Mouse (Mus musculus) skeletal muscle tissue, postnatal 0 days (tissue): ENCODE data around the gene Ptk6. TPM values are rescaled to one million over a fixed set of nuclear protein-coding genes. Genes with fewer than 3 reads are reported as not detected.

Experiments
- polyA plus RNA-seq: library from polyadenylated mRNA; unstranded; fragments of >200 nt; fragmentation: Nextera tagmentation; extraction: Ambion mirVana; gene quantifications from 2 replicates; pipeline ENCODE4 v1.2.1, GENCODE M21; 2015

Ptk6 gene
- polyA plus RNA-seq: 0.18 TPM in 1 of 2 replicates, not detected in the other

GRCm38 (mm10) chr2:181202422-181202821 is at the start of gene Ptk6:
TSS of gene Ptk6 (minus strand) at chr2:181202789.

GRCm38 (mm10) chr2:181241602-181242313 is 39.2 kb upstream of the Ptk6 start, which contains the start of gene Helz2:
TSS of gene Helz2 (minus strand) at chr2:181242027.

GRCm38 (mm10) chr2:181219538-181220216 is 17.1 kb upstream of the Ptk6 start, which contains the start of gene Fndc11:
TSS of gene Fndc11 (plus strand) at chr2:181220013.

GRCm38 (mm10) chr2:181213021-181213445 is 10.4 kb upstream of the Ptk6 start, which contains the start of gene Srms:
TSS of gene Srms (minus strand) at chr2:181213185.

GRCm38 (mm10) chr2:181187121-181188000 is 15.2 kb downstream of the Ptk6 start, which contains the start of gene Ppdpf:
TSS of gene Ppdpf (plus strand) at chr2:181187247.

GRCm38 (mm10) chr2:181156248-181157121 is 46.1 kb downstream of the Ptk6 start, which contains the start of gene Eef1a2:
TSS of gene Eef1a2 (minus strand) at chr2:181157014.

Other genes starting within 250 kb of the Ptk6 start
- gene Nkain4, start 248.1 kb downstream of the Ptk6 start, polyA plus RNA-seq: 4.4 and 5.1 TPM in 2 replicates
- 51.8 and 54.3 TPM in 2 replicates for gene Arfgap1, start 235.6 kb downstream of the Ptk6 start, polyA plus RNA-seq
- gene Col20a1, start 216.3 kb downstream of the Ptk6 start, polyA plus RNA-seq: 2.9 and 3.0 TPM in 2 replicates
- gene Chrna4, start 159.2 kb downstream of the Ptk6 start, polyA plus RNA-seq: 1.3 and 1.8 TPM in 2 replicates
- gene Kcnq2, start 67.5 kb downstream of the Ptk6 start, polyA plus RNA-seq: not detected in 2 replicates
- gene Eef1a2, start 45.8 kb downstream of the Ptk6 start, polyA plus RNA-seq: 16.3 and 16.6 TPM in 2 replicates
- gene Ppdpf, start 15.5 kb downstream of the Ptk6 start, polyA plus RNA-seq: 122 and 132 TPM in 2 replicates
- gene Srms, start 10.4 kb upstream of the Ptk6 start, polyA plus RNA-seq: 0.05 and 0.10 TPM in 2 replicates
- gene Fndc11, start 17.2 kb upstream of the Ptk6 start, polyA plus RNA-seq: 0.15 TPM in 1 of 2 replicates, not detected in the other
- 0.68 and 0.71 TPM in 2 replicates for gene Helz2, start 39.2 kb upstream of the Ptk6 start, polyA plus RNA-seq
- 4.3 and 4.9 TPM in 2 replicates for gene Gmeb2, start 85.2 kb upstream of the Ptk6 start, polyA plus RNA-seq
- gene Stmn3, start 111.7 kb upstream of the Ptk6 start, polyA plus RNA-seq: 0.15 and 0.42 TPM in 2 replicates
- 12.0 and 13.4 TPM in 2 replicates for gene Rtel1, start 117.0 kb upstream of the Ptk6 start, polyA plus RNA-seq
- 21.8 and 22.9 TPM in 2 replicates for gene Zgpat, start 162.1 kb upstream of the Ptk6 start, polyA plus RNA-seq
- gene Arfrp1, start 162.6 kb upstream of the Ptk6 start, polyA plus RNA-seq: 38.2 and 40.4 TPM in 2 replicates
- 7.3 and 8.7 TPM in 2 replicates for gene Lime1, start 177.3 kb upstream of the Ptk6 start, polyA plus RNA-seq